Mouse (Mus musculus) WW6 (cell line): ENCODE results near the gene Tnxb.

Experiments
- DNase-seq: peaks from one replicate; pipeline ENCODE4 v3.0.0-alpha.2; 2013; ENCODE audit warnings: low read depth, low spot score

The Tnxb gene

DNA sequence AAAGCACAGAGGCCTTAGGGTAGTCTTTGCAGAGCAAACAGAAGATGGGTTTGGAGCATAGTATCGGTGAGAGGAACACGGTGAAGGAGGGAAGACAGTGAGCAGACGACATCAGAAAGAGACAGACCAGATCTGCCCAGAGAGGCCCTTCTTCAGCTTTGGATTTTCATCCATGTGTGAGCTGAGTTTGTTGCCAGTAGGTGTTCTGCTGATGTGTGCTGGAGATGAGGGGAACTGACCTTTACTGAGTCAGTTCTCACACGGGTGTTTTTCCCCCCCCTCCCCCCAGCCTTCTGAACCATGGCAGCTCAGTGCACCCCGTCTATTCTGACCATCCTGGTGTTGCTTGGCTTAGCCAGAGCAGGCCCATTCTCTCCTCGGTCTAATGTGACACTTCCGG, at the start of gene Tnxb:
Gene Tnxb (plus strand): TSS at position 301 of the 400 bp plus-strand sequence.
- no peak for DNase-seq

DNA sequence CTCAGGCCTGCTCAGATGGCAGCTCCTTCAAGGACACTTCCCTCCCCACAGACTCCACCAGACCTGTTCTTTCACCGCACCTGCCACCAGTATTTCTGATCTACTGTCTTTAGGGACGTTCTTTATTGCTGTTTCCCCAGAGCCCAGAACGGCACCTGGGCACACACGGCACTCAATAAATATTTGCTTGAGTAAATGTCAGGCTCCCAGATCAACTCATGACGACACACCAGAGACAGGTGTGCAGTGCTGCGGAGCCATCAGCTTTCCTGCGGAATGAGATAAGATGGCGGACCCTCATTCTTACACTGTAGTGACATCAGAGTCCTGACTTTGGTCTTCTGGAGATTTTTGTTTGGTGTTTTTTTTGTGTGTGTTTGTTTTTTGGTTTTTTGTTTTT, 49.3 kb upstream of the Tnxb start:
- DNase-seq, result no peak

DNA sequence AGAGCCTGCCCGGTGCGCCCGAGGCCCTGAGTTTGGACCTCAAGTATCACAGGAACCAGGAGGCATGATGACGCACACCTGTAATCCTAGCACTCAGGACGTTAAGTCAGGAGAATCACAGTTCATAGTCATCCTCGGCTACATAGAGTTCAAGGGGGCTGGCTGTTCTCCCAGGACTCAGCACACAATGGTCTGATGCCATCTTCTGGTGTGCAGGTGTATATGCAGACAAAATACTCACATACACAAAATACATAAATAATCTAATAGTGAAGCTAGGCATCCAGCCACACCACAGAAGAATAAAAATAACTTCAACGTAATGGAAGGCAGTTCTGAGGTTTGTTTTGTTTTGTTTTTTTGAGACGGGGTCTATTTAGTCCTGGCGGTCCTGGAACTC, 47.2 kb upstream of the Tnxb start:
- no peak for DNase-seq

DNA sequence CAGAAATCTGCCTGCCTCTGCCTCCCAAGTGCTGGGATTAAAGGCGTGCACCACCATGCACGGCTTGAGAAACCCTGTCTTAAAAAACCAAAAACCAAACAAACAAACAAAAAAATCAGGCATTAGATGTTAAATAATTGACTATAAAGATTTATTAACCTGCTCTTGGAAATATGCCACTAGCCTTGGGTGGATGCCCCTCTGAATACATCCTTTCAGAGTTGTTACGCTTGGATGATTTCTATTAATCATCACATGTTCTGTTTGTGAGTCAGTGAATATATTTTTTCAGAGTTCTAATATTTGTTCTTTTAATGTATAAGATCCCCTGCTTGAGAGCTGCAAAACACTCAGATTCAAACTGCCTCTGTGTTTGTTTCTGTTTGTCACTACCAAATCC, 45.4 kb upstream of the Tnxb start:
- no peak for DNase-seq

DNA sequence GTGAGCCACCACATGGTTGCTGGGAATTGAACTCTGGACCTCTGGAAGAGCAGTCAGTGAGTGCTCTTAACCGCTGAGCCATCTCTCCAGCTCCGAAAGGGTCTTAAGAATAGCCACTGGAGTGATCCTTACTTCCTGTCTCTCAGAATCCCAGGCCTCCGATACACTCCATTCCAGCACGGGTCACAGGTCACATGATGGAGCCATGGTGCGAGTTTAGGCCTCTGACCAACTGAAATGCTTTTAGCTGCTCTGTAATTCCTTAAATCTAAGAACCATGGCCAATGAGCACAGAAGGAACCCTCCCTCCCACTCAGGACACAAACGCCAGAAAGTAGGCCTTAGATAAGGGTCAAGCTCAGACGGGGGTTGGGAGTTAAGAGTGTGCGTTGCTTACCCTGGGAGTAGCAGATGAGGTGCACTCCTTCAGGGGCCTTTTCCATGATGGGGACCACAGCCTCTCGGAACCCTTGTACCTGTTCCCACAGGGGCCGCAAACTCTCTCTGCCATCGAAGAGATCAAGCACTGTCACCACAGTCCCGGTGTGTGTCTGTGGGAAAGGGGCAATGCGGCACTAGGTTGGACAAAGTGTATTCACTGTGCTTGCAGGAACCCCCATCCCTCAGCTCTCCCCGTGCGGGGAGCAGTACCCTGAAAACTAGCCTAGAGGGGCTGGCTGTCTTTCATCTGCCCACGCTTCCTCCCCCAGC, 44.1 kb upstream of the Tnxb start:
- no peak for DNase-seq

DNA sequence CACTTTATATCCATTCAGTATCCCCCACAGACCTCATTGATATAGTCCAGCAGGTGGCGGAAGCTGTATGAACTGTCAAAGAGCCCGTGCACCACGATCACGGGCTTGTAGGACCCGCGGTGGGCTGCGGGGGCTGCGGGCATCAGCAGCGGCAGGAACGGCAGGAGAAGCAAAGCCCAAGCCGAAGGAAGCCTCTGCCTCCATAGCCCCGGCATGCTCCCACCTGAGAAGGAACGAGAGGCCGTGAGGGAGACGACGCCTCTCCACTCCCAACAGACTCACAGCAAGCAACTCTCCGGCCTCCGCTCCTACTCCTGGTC, 43.6 kb upstream of the Tnxb start:
- no peak for DNase-seq

DNA sequence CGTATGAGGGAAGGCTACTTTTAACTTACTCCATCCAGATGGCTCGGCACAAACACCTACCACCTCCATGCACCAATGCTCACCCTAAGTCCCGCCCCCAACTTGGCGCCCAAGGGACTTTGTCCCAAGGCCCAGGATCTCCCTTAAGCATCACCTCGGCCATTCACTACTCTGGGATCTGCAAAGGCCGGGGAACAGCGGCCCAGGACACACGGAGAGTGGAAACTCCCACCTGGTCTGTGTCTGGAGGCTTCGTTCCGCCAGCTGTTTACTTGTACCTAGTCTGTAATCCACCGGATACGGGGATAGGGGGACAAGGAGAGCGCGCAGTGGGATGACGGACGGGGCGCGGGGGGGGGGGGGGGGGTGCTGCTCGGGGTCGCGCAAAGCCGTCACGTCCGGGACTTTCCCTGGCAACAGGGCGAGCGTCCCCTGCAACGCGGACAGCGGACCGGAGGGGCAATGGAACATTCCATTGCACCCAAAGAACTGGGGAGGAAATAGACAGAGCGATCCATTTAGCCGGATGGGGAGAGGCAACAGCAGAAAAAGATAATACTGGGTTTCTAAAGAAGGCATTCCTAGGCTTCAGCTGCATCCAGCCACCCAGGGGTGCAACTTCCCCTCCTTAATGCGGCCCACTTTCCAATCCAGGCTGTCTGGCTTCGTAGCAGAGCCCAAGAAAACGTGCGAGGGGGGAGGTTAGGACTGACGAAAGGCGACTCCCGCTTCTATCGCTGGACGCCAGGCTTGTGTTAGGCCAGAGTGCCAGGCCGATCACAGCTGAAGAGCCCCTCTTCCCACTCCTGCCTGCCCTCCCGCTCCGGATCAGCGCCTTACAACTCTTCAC, 43.0 kb upstream of the Tnxb start:
- no peak for DNase-seq

DNA sequence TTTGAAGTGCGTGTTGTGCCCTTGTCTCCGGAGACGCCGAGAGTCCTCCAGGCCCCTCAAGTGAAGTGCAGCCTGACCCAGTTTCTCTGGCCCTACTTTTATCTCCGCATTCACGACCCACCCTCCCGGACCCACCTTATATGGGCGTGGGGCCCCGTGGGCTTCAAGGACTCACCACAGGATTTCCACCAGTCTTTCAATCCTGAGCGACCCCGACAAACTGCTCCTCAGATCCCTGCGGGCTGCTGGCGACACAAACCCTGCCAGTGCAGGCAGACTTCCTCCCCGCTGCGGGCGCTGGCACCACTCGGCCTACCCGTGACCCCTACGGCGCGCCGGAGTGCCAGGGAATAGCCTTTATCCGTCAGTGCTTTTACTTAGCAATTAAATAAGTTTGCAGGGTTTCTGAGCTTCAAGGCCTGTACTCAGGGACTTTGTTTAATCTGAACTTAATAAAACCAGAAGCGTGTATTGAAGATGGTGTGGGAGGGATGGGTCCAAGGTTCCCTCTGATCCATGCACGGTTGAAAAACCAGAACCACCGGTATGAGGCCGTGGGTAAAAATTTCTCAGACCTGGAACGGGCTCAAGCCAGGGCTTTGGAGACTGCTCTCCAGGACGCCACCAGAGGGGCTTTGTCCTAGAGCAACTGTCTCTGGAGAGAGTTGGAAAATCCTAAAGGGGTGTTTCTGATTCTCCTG, 42.2 kb upstream of the Tnxb start, which contains the start of gene Ppt2:
Gene Ppt2 (minus strand): TSS at position 568 of the 701 bp plus-strand sequence.
- DNase-seq, result no peak

DNA sequence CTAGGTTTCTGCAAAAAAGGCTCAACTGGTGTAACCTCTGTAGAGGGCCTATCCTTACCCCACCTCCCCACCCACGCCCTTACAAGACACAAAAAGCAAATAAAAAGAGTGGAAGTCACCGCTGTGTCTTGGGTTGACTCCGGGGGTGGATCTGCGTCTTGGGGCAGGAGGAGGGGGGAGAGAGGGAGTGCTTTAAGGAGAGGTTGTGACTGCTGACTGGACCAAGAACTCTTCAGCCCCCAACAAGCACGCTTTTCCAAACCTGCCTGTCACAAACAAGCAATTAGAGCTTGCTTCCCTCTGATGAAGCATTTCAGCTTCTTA, 41.7 kb upstream of the Tnxb start:
- DNase-seq, result no peak

DNA sequence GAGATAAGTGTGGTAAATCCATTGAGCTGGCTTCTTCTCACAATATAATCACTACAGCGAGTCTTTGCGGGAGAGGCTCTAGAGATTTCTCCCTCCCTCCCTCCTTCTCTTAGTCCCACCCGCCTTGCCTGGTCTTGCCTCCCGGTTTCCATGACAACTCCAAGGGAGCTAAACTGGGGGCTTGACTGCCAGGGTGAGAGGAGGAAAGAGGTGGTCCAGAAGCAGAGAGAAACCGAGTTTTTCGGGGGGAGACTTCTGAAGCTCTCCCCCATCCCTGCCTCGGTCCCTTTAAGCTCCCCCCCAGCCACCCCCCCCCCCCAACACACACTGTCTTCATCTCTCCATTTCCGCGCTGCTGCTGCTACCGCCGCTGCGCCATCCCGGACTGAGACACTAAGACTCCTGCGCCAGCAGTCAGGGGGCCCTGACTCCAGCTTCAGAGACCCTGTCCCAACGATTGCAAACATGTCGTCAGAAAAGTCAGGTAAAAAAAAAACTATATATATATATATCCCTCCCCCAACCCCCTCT, 41.0 kb upstream of the Tnxb start, which contains the start of gene Prrt1:
Gene Prrt1 (plus strand): TSS at position 313 of the 531 bp plus-strand sequence.
- DNase-seq, result no peak

DNA sequence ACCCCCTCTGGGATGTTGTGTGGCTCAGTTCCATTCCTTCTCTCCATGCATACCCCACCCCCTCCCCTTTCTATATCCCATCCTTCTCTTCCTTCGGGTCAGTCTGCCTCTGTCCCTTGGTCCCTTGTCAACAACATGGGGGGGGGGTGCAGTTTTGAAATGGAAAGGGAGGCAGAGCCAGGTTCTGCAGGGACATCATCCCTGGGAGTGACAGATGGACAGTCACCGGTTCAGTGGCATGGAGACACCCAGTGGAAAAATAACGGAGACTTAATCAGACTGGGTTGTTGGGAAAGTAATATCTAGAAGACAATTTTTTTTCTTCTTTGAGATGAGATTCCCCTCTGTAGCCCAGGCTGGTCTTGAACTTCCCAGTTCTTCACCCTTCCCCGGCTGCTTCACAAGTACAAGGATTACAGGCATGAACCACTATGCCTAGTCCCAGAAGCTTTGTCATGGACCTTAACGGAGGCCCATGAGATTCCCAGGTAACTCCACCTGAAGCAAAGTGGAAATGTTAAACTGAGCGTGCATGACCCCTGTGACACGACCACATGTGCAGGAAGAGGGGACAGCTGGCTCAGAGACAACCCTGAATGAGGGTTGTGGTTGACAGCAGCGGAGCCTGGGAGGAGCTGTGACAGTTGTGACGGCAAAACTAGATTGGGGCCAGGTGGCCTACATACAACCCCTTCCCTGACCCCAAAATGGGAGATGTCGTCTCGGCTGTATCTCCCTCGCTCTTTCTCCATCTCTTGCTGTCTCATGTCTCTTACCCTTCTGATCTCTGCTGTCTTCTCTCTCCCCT, 40.3 kb upstream of the Tnxb start:
- DNase-seq, result no peak

DNA sequence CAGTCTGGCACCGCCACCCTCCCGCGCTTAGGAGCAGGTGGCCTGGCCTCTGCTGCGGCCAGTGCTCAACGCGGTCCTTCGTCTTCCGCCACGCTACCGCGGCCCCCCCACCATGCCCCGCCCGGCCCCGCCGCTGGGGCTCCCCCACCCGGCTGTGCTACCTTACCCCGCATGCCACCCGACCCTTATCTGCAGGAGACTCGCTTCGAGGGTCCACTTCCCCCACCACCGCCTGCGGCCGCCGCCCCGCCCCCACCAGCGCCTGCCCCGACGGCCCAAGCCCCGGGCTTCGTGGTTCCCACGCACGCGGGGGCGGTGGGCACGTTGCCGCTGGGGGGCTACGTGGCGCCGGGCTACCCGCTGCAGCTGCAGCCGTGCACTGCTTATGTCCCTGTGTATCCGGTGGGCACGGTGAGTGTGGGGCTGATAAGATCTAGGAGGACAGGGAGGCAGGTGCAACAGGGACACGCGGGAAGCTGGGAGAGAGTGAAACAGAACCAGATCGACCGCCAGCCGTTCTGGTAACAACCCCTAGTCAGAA, 39.5 kb upstream of the Tnxb start:
- DNase-seq, result no peak

DNA sequence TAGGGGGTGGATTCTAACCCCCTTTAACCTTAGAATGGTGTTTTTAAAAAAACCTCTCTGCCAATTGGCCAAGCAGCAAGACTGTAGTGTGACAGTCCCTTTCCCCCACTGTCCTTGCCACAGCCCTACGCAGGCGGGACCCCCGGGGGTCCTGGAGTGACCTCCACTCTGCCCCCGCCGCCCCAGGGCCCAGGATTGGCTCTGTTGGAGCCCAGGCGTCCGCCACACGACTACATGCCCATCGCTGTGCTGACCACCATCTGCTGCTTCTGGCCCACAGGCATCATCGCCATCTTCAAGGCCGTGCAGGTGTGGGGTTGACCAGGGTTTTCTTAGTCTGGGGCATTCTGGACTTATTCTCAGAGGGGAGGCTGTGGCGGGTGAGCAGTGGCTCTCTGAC, 38.7 kb upstream of the Tnxb start:
- no peak for DNase-seq

DNA sequence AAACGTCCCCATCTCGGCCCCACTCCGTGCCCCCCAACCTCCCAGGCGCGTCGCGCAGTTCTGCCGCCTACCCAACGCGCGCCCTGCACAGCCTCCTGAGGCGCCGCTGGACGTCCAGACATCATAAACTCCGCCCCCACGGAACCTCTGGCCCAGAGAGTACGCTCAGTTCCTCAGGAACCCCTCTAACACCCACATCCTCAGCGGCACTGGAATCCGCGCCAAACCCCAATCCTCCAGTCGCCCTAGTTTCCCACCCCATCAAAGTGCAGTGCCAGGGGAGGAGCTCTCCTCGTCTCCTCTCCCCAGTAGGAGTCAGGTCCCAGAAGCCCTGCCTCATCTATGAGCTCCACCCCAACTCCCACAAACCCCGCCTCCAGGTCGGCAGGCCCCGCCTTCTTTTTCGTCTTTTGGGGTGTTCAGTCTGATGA, 38.1 kb upstream of the Tnxb start:
- no peak for DNase-seq

DNA sequence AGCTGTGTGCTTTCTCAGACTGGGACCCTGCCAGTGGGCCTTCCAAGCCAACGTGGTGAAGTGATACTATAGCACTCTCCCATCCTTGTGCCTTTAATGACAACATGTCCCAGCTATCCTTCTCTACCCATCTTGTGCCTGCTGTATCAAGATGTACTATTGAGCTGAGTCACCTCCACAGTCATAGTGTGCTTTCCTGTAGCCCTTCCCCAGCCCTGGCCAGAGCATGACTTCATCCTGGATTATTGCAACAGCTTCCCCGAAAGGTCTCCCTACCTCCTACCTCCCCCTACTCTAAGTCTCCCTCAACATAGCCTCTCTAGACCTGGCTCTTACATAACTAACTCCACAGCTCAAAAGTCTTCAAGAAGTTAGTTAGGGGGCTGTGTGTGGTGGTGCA, 34.7 kb upstream of the Tnxb start:
- DNase-seq, result no peak

DNA sequence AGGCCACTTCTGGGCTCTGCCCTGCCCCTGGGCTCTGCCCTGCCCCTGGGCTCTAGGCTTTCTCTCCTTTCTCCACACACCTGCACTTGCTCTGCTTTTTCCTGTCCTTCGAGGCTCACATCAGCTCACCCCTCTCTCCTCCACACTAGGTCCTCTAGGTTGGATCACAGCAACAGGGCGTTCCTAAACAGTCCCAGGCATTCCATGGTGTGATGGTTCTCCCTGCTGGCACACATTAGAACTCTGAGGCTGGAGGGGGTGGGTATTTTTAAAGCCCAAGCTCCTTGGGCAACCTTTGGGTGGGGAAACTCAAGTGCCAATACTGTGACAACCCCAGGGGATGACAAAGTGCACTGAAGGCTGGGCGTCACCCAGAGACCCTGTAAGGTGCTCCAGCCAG, 32.9 kb upstream of the Tnxb start:
- DNase-seq, result no peak

DNA sequence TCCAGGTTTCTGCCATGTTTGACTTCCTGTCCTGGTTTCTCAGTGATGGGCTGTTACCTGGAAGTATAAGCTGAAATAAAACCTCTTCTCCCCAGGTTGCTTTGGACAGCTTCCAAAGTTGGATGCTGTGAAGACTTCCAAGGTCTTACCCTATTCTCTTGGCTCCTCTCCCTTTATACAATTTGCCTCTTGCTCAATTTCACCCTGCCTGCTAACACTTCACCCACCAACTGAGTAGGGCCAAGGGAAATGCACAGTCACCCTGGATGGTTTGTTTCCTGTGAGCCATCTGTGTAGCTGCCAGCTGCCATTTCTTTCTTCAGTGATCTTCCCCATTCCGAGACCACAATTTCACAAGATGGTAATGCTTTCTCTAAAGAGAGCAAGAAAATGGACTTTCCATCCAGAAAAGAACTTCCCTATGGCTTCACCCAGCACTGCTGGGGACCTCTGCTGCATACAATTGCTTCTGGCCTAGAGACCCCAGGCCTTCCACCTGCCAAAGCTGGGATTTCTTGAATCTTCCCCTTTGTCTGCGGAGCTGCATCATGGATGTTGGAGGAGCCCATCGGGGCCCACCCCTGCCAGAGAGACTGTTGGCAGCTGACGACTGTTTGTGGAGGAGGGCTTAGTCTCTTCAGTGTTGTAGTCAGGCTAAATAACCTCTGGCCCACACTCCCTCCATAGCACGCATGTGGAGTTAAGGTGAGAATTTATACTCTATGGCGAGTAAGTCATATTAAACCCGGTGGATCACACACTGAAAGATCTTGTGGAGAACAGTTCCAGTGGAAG, 30.7 kb upstream of the Tnxb start:
- no peak for DNase-seq

DNA sequence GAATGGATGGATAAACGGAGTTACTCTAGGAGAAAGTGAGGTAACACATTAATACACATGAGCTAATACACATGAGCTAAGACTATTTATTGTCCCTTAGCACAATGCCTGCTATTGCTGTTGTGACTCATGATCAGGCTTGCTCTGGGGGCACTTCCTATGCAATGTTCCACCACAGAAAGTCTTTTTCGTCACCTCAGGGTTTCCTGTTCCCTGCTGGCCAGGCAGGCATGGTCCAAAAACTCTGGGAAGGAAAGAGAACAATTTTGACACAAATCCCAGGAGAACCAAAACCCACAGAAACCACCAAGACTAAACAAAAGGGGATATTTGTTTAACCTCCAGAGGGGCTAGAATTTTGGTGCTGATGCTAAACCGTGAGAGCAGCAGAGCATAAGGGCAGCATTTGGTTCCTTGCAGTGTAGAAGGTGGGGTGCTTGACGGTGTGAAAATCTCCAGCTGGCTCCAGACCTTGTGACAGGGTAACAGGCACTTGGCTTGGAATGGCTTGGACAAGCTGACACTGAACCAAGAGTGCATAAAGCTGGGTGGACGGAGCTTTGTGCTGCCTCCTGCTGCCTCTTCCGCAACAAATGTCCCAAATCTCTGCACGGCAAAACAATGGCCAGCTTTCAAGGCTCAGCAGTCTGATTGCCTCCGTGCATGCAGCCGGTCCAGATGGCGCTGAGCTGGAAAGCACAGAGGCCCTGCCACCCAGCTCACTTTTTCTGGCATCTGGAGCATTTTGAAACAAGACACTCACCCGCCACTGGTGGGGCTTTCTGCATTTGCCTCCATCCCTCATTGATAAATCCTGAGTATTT, 29.3 kb upstream of the Tnxb start:
- DNase-seq, result no peak

DNA sequence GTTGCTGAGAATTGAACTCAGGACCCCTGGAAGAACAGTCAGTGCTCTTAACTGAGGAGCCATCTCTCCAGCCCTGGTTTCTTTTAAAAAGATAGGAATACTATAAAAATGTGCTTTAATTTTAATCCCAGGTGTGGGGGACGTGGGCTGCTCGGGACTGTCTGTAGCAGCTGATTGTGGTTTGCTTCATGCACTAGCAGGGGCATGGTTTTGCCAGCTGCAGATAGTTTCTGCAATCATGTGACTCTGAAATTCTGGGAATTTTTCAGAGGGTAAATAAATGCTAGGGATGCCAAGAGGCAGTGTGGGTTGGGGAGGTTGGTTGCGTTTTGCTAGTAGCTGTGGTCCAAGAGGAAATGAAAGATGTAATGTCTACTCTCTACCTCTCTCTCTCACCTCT, 28.4 kb upstream of the Tnxb start:
- DNase-seq, result no peak

DNA sequence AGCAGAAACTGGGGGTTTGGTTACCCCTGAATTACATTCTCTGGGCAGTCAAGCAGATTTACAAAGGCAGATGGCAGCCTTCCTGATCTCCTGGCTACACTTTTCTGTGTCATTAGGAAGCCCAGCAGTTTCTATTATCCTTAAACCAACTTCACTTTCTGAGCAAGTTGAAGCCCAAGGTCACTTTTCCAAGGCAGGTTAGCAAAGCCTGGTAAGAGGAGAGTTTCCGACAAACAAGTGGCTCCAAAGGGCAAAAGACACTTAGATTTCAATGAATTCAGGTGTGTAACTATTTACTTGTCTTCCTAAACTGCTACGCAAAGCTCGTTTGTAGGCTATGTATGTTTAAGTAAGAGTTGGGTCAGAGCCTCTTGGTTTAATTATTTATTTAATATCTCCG, 27.0 kb upstream of the Tnxb start:
- no peak for DNase-seq
